Mouse (Mus musculus) splenic B cell, adult 2 months (primary cell): Measurements from ENCODE around the gene Dexi.

ENCODE experiments used
- DNase-seq: peaks from one replicate; pipeline ENCODE4 v3.0.0-alpha.2; 2011; ENCODE audit warnings: low read depth, low spot score
- H3K27me3 ChIP-seq: 2 replicates; pipeline ENCODE4 v1.6.1; 2012; ENCODE audit warnings: mild to moderate bottlenecking, low read length, moderate library complexity, mixed read lengths; ENCODE audit not compliant: control insufficient read depth, poor library complexity, insufficient read depth, severe bottlenecking
- H3K36me3 ChIP-seq: 2 replicates; pipeline ENCODE4 v1.6.1; 2012; ENCODE audit warnings: mild to moderate bottlenecking, low read length, moderate library complexity, mixed read lengths; ENCODE audit not compliant: control insufficient read depth, poor library complexity, insufficient read depth, severe bottlenecking

Dexi gene

DNA sequence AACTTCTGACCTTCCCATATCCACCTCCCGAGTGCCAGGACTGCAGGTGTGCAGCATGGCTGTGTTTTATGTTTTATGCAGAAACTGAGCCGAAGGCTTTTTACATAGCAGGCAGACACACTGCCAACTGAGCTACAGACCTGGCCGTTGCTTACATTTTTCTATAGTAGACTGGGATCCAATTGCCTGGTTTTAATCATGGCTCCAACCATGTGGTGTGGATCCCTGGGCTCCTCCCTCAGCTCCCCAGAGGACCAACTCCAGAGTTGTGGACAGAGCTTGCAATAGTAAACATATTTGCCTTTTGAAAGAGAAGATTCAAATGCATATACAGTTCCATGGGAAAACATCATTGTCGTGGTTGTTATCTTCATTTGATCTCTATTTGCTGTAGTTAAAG, 8.7 kb upstream of the Dexi start:
- no peaks in the 10 kb centered on the region for H3K36me3 ChIP-seq
- no peaks in the 10 kb centered on the region for H3K27me3 ChIP-seq
- DNase-seq, result no peak

DNA sequence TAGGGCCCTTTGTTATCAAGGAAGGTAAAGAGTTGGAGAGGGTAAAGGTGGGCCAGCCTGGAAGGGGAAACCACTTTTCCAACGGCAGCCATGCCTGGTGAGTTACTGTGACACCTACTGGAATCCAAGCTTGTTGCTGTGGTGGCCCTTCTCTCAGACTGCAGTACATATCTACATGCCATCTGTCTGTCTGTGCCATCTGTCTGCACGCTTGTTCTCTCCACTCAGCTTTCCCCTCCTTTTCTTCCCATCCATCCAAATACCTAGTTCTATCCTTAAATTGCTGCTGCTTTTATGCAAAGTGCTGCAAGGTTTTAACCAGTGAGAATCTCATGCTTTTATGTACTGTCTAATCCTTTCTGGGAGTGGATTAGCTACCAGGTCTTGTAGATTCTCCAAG, 6.7 kb upstream of the Dexi start:
- no peak for DNase-seq
- Histone ChIP-seq H3K36me3 (no peaks in the 10 kb centered on the region), H3K27me3 (no peaks in the 10 kb centered on the region)

GRCm38 (mm10) chr16:10548938-10549337, 6.1 kb upstream of the Dexi start:
- H3K36me3 ChIP-seq, result no peaks in the 10 kb centered on the region
- H3K27me3 ChIP-seq, result no peaks in the 10 kb centered on the region
- DNase-seq, result no peak

GRCm38 (mm10) chr16:10546865-10547264, 4.0 kb upstream of the Dexi start:
- Histone ChIP-seq H3K36me3 (no peaks in the 10 kb centered on the region), H3K27me3 (no peaks in the 10 kb centered on the region)
- DNase-seq, result no peak

DNA sequence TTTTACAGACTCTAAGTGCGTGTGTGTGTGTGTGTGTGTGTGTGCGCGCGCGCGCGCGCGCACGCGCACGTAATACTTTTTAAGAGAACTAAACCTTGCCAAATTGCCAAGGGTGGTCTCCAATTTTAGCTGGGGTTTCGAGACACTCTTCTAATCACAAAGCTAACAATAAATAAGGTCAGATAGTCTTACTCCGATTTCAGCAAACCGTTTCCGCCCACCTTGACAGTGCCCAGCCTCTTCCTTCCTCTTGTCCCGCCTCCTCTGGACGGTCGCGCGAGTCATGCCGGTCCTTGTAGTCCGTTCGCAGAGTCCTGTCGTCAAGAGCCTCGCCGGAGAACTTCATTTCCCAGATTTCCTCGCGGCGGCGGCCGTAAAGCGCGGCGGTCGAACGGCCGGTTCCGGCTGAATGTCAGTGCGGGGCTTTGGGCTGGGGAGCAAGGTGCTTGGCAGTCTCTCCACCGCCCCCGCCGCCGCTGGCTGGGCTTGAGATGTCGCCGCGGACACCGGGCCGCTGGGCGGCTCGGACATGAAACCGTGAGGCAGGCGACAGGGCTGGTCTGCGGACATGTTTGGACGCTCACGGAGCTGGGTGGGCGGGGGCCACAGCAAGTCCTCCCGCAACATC, 2.3 kb upstream of the Dexi start, which contains the start of gene Clec16a:
TSS of gene Clec16a (plus strand) at position 345 of the 628 bp plus-strand sequence.
- peak; percentile 96 for DNase-seq
- no peaks in the 10 kb centered on the region for H3K36me3 ChIP-seq
- no peaks in the 10 kb centered on the region for H3K27me3 ChIP-seq

DNA sequence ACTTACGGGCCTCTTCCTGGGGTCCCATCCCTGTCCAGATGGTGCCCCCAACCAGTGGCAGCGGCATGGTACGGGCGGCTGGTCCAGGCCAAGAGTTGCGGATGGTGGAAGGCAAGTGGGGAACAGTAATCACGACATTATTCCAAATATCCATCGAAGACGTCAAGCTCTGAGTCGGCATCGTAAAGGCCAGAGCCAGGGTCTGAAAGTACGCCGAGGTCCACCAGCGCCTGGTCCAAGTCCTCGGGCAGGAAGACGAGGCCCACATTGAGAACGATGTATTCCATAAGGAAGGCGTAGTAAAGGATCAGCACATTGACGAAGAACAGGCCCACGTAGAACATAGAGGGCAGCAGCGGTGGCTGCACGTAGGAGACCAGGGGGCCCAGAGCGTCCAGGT, 588 bp downstream of the Dexi start:
- no peaks in the 10 kb centered on the region for H3K27me3 ChIP-seq
- H3K36me3 ChIP-seq, result no peaks in the 10 kb centered on the region
- DNase-seq, result no peak

DNA sequence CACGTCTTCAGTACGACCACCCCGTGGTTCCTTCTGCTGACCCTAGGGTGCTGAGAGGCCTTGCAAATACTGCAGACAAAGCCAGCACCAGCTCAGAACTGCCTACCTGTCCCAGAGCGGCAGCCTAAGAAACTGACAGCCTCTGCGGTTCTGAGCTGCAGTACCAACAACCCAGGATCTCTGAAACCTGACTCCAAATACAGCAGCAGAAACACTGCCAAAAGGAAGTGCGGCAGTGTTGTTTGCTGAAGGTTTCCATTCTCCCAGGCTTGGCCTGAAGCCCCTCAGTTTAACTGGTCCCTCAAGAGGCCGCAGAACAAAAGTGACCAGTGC, 1.3 kb downstream of the Dexi start:
- peaks cover 1% of the 10 kb centered on the region; the same call in 1 of the 2 replicates for H3K36me3 ChIP-seq
- no peaks in the 10 kb centered on the region for H3K27me3 ChIP-seq
- no peak for DNase-seq

- Histone ChIP-seq H3K36me3 (peaks cover 1% of the 10 kb centered on the region; the same call in 1 of the 2 replicates), H3K27me3 (no peaks in the 10 kb centered on the region)
- DNase-seq, result no peak
Observed at GRCm38 (mm10) chr16:10540763-10541597, 1.9 kb downstream of the Dexi start.

DNA sequence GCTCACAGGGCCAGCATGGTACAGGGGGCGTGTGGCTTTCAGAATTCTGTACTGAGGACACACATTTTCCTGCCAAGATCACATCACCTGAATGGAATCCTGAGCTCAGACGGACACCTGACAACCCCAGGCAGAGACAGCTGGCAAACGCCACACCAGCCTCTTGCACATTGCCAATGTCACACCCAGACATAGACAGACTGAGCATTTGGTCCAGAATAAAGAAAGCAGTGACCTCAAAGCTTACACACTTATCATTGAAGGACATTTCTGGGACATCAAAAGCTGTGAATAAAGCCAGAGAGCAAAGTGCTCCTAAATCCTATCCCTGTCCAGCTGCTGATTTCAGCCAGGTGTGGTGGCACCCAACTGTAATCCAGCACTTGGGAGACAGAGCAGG, 5.9 kb downstream of the Dexi start:
- Histone ChIP-seq H3K36me3 (peaks cover 6% of the 10 kb centered on the region; the same call in 1 of the 2 replicates), H3K27me3 (no peaks in the 10 kb centered on the region)
- peak; percentile 2 for DNase-seq

GRCm38 (mm10) chr16:10536323-10536722, 6.5 kb downstream of the Dexi start:
- H3K36me3 ChIP-seq, result peaks cover 9% of the 10 kb centered on the region
- H3K27me3 ChIP-seq, result no peaks in the 10 kb centered on the region
- DNase-seq, result peak; percentile 36

DNA sequence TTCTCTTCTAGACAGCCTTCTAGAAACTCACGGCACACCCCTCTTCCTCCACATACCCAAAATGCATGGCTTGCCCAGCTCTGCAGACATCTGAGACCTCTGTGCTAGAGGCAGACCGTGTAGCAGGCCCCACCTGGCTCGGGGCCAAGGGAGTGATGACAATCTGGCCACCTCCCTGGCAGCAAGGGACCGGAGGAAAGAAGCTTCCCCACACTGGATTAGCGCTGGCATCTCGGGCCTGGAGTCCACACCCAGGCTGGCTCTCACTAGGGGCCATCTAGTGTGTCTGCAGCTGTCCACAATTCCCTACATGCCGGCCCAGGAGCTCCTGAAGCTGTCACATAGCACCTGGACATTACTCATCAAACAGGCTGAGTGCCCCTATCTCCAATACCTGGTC, 8.3 kb downstream of the Dexi start:
- Histone ChIP-seq H3K36me3 (peaks cover 14% of the 10 kb centered on the region), H3K27me3 (no peaks in the 10 kb centered on the region)
- DNase-seq, result no peak

DNA sequence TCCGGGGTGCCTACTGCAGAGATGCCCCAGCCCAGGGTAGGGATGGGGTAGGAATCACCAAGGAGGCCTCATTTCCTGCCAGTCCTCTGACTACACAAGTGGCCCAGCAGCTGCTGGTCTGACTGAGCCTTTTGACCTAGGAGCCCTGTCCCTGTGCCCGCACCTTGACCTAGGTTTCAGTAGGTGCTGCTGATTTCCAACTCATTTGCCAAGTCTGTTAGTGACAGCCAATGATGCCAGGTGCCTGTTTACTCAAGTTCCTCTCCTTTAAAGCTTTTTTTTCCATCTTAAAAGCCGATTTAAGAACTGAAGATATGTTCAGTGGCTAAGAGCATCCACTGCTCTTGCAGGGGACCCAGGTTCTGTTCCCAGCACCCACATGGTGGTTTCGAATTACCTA, 9.1 kb downstream of the Dexi start:
- DNase-seq, result no peak
- Histone ChIP-seq H3K36me3 (peaks cover 17% of the 10 kb centered on the region), H3K27me3 (no peaks in the 10 kb centered on the region)

GRCm38 (mm10) chr16:10530179-10530578, 12.7 kb downstream of the Dexi start:
- Histone ChIP-seq H3K27me3 (no peaks in the 10 kb centered on the region), H3K36me3 (peaks cover 40% of the 10 kb centered on the region)
- DNase-seq, result no peak

- Histone ChIP-seq H3K27me3 (no peaks in the 10 kb centered on the region), H3K36me3 (peaks cover 51% of the 10 kb centered on the region)
- no peak for DNase-seq
Observed at GRCm38 (mm10) chr16:10528382-10528781, 14.5 kb downstream of the Dexi start.

- H3K36me3 ChIP-seq, result peaks cover 50% of the 10 kb centered on the region
- DNase-seq, result no peak
- no peaks in the 10 kb centered on the region for H3K27me3 ChIP-seq
Observed at GRCm38 (mm10) chr16:10527046-10527644, 15.7 kb downstream of the Dexi start.
